ENCODE assay signal across 10 mouse cellular contexts in genomic region chr2:167304651-167305381, GRCm38 (mm10). TPM values are rescaled to one million over a fixed set of nuclear protein-coding genes. Genes with fewer than 3 reads are reported as not detected.
DNase-seq lines count a peak whose midpoint lies in the region; ATAC-seq lines count a peak whose summit lies in the region.
"Had no signal": no experiment of that assay in that cellular context is flagged by ENCODE, and none has a peak within 500 bp of the region (broad histone marks: within the 10 kb centered on the region; RNA-seq: fewer than 3 reads in every experiment).

No protein-coding gene starts in this region.

- ATAC-seq in cerebellum, adult (ENCODE audit: insufficient number of reproducible peaks, low FRiP score, low TSS enrichment), result no peak
- ATAC-seq in midbrain, embryonic 13.5 days, result no peak
- ATAC-seq: liver, embryonic 12.5 days had no signal

- peak; percentile 9 for DNase-seq in cerebellum, adult 11 months
- peak; percentile 11 for DNase-seq in kidney, adult 9 months
- DNase-seq in kidney, postnatal 4 days, result no peak
- DNase-seq in thymus, postnatal 14 days, result peak; percentile 2
- no peak for DNase-seq in thymus, postnatal 36 days
- peak; percentile 35 for DNase-seq in testis, postnatal 10 days (ENCODE audit: low spot score)
- DNase-seq: heart, postnatal 14 days had no signal

- no peaks in the 10 kb centered on the region for H3K9me3 ChIP-seq in midbrain, embryonic 13.5 days
- H3K9me3 ChIP-seq: liver, embryonic 12.5 days had no signal

- H3K4me3 ChIP-seq in midbrain, embryonic 13.5 days (replicated peaks), result no peak overlapping the region
- H3K4me3 ChIP-seq: liver, embryonic 12.5 days had no signal

- no peak overlapping the region for H3K4me2 ChIP-seq in midbrain, embryonic 13.5 days (replicated peaks)
- H3K4me2 ChIP-seq: liver, embryonic 12.5 days had no signal

- peaks cover 66% of the 10 kb centered on the region for H3K36me3 ChIP-seq in midbrain, embryonic 13.5 days

- no peak overlapping the region for H3K9ac ChIP-seq in midbrain, embryonic 13.5 days (replicated peaks)
- H3K9ac ChIP-seq: liver, embryonic 12.5 days had no signal

- H3K4me1 ChIP-seq in midbrain, embryonic 13.5 days (replicated peaks), result peaks cover 9% of the 10 kb centered on the region

- 89% methylated on average over 16 of the region's 16 CpGs for WGBS in midbrain, embryonic 13.5 days

- H3K27ac ChIP-seq in midbrain, embryonic 13.5 days, result no peak overlapping the region
- H3K27ac ChIP-seq: liver, embryonic 12.5 days had no signal

- no peaks in the 10 kb centered on the region for H3K27me3 ChIP-seq in midbrain, embryonic 13.5 days
- H3K27me3 ChIP-seq: liver, embryonic 12.5 days had no signal

RNA-seq across cellular contexts. Expression of gene B4galt5, which starts 44.2 kb away (rescaled TPM):
- 10.6 and 11.2 TPM in 2 replicates for polyA plus RNA-seq in midbrain, embryonic 13.5 days (2015; fragmentation: Nextera tagmentation; extraction: Ambion mirVana)

Comparison
In these comparisons a context has a peak if more than half of its experiments do, and no peak if none do; other contexts are left out.
1. DNase-seq: peak in cerebellum, adult 11 months (single experiment), kidney, adult 9 months (single experiment), thymus, postnatal 14 days (single experiment) and testis, postnatal 10 days (single experiment); none in kidney, postnatal 4 days (0 of 2) and thymus, postnatal 36 days (0 of 2).